Comparison of ENCODE assay signal across 8 mouse cellular contexts in the genomic region with DNA sequence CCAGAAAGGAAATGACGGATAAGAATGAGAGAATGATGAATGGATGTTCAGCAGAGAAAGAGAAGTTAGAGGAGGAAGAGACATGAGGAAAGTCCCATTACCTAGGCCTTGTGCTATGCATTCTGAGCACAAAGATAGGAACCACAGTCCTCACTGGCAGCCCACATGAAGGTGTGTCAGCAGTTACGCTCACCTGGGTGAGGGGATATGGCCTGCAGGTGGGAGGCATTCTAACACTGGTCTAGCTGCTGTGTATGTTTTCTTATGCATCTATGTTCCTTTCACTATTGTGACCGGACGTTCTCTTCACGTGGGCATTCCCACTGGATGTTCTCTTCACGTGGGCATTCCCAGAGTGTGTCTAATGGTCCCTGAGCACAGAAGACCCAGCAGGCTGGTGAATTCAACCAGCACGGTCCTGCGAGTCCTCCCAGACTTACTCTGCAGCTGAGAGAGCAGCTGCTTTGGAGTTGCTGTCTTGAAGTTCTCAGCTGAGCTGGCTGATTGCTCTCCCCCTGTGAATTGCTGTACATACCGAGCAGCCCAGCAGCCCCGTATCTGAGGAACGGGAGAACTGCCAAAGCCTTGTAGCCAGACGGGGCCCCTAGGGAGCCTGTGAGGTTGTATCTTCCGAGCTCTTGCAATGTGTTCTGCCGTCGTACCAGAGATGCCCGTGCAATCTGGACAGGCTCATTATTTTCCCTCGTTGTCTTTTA.
DNase-seq lines count a peak whose midpoint lies in the region; ATAC-seq lines count a peak whose summit lies in the region.

No protein-coding gene starts in this region.

- peaks cover 17% of the 10 kb centered on the region for H3K4me1 ChIP-seq in hindbrain, embryonic 16.5 days (ENCODE audit: control insufficient read depth, insufficient read depth, low read depth, low read length)
- H3K4me1 ChIP-seq in neural tube, embryonic 13.5 days (replicated peaks) = peaks cover 50% of the 10 kb centered on the region

- peak overlapping the region; percentile 1; the same call in 1 of the 2 replicates for H3K9ac ChIP-seq in hindbrain, embryonic 16.5 days (ENCODE audit: low read depth, low read length)
- peak overlapping the region; percentile 32; the same call in 1 of the 2 replicates for H3K9ac ChIP-seq in neural tube, embryonic 13.5 days

- H3K27me3 ChIP-seq in hindbrain, embryonic 16.5 days (replicated peaks; ENCODE audit: control insufficient read depth, insufficient read depth, low read length) = no peaks in the 10 kb centered on the region
- no peaks in the 10 kb centered on the region for H3K27me3 ChIP-seq in neural tube, embryonic 13.5 days

- H3K4me3 ChIP-seq in hindbrain, embryonic 16.5 days (ENCODE audit: low read length) = no peak overlapping the region
- 0 out of 2 replicates have a peak overlapping the region, but pooled peaks have one; percentile 2 for H3K4me3 ChIP-seq in neural tube, embryonic 13.5 days

- DNase-seq in gastrocnemius, postnatal 10 days = peak; percentile 8
- DNase-seq in gastrocnemius, postnatal 25 days = no peak
- peak; percentile 39 for DNase-seq in right cerebral cortex, postnatal 4 days
- DNase-seq in right cerebral cortex, postnatal 25 days = no peak
- DNase-seq in thymus, adult 18-20 months = no peak
- no peak for DNase-seq in embryo, embryonic 10.5 days (ENCODE audit: low spot score)

- peak overlapping the region; percentile 57 for H3K27ac ChIP-seq in hindbrain, embryonic 16.5 days (ENCODE audit: low read depth, low read length)
- peak overlapping the region; percentile 85 for H3K27ac ChIP-seq in neural tube, embryonic 13.5 days (replicated peaks)

- ATAC-seq in hindbrain, embryonic 16.5 days = peak; percentile 89
- ATAC-seq in neural tube, embryonic 13.5 days (ENCODE audit: low read depth) = peak; percentile 85

- peak overlapping the region; percentile 45 for H3K4me2 ChIP-seq in hindbrain, embryonic 16.5 days (ENCODE audit: low read length)
- H3K4me2 ChIP-seq in neural tube, embryonic 13.5 days = peak overlapping the region; percentile 40

- no peaks in the 10 kb centered on the region for H3K36me3 ChIP-seq in hindbrain, embryonic 16.5 days (ENCODE audit: control insufficient read depth, insufficient read depth, low read length)
- H3K36me3 ChIP-seq in neural tube, embryonic 13.5 days = no peaks in the 10 kb centered on the region

- WGBS in hindbrain, embryonic 16.5 days = 18% methylated on average over 17 of the region's 17 CpGs
- 27% methylated on average over 17 of the region's 17 CpGs for WGBS in neural tube, embryonic 13.5 days

- H3K9me3 ChIP-seq in hindbrain, embryonic 16.5 days (ENCODE audit: control insufficient read depth, low read length) = no peaks in the 10 kb centered on the region
- no peaks in the 10 kb centered on the region for H3K9me3 ChIP-seq in neural tube, embryonic 13.5 days

Comparison
In these comparisons a context has a peak if more than half of its experiments do, and no peak if none do; other contexts are left out.
1. DNase-seq: peak in gastrocnemius, postnatal 10 days (single experiment) and right cerebral cortex, postnatal 4 days (single experiment); none in gastrocnemius, postnatal 25 days (single experiment), right cerebral cortex, postnatal 25 days (single experiment), thymus, adult 18-20 months (0 of 2) and embryo, embryonic 10.5 days (single experiment).